Mouse (Mus musculus) adrenal gland, postnatal 36 days (tissue): ENCODE measurements at regions not wholly inside any gene's neighbourhood (a gene's known extent, or its start where the extent isn't known, plus 50 kb on each side); places are given as distances from the start of the nearest gene placed in this dataset.

Experiments used
- DNase-seq, 2 experiments: peaks; one replicate each; pipeline ENCODE4 v3.0.0; 2021; ENCODE audit warnings: mixed read lengths in 1 of 2

GRCm38 (mm10) chr1:127009699-127010098 is 179.1 kb upstream of the Nckap5 start:
- no peak for DNase-seq

- no peak for DNase-seq
These were observed 171.1 kb upstream of the Nckap5 start for GRCm38 (mm10) chr1:127001700-127002099.

- DNase-seq, result peak in 1 of 2 experiments; percentile 22
These were observed 162.6 kb upstream of the Nckap5 start for GRCm38 (mm10) chr1:126993061-126993640.

GRCm38 (mm10) chr1:126992441-126992840 is 161.8 kb upstream of the Nckap5 start:
- no peak for DNase-seq

GRCm38 (mm10) chr1:126982805-126983204 is 152.2 kb upstream of the Nckap5 start:
- DNase-seq, result no peak

- DNase-seq, result no peak
These were observed 149.7 kb upstream of the Nckap5 start for GRCm38 (mm10) chr1:126980311-126980710.

GRCm38 (mm10) chr1:126973871-126974270 is 143.3 kb upstream of the Nckap5 start:
- no peak for DNase-seq

GRCm38 (mm10) chr1:126971777-126972421 is 141.3 kb upstream of the Nckap5 start:
- DNase-seq, result no peak

GRCm38 (mm10) chr1:126971118-126971517 is 140.5 kb upstream of the Nckap5 start:
- no peak for DNase-seq

- no peak for DNase-seq
These were observed 135.8 kb upstream of the Nckap5 start for GRCm38 (mm10) chr1:126966394-126966793.

- DNase-seq, result no peak
These were observed 125.5 kb upstream of the Nckap5 start for GRCm38 (mm10) chr1:126955839-126956720.

- no peak for DNase-seq
These were observed 117.3 kb upstream of the Nckap5 start for GRCm38 (mm10) chr1:126947860-126948259.

- DNase-seq, result no peak
These were observed 102.1 kb upstream of the Nckap5 start for GRCm38 (mm10) chr1:126932658-126933057.

GRCm38 (mm10) chr1:126931754-126932153 is 101.2 kb upstream of the Nckap5 start:
- DNase-seq, result peak; percentile 81 to 84

GRCm38 (mm10) chr1:126931093-126931492 is 100.5 kb upstream of the Nckap5 start:
- no peak for DNase-seq

GRCm38 (mm10) chr1:126930611-126931010 is 100.0 kb upstream of the Nckap5 start:
- no peak for DNase-seq

GRCm38 (mm10) chr1:126929666-126930065 is 99.1 kb upstream of the Nckap5 start:
- DNase-seq, result peak in 1 of 2 experiments; percentile 48

GRCm38 (mm10) chr1:126928186-126928585 is 97.6 kb upstream of the Nckap5 start:
- peak; percentile 14 to 30 for DNase-seq

- DNase-seq, result peak; percentile 80 to 81
These were observed 94.8 kb upstream of the Nckap5 start for GRCm38 (mm10) chr1:126925150-126926035.

- peak in 1 of 2 experiments; percentile 13 for DNase-seq
These were observed 93.4 kb upstream of the Nckap5 start for GRCm38 (mm10) chr1:126923981-126924380.

GRCm38 (mm10) chr1:126922231-126922630 is 91.6 kb upstream of the Nckap5 start:
- peak; percentile 53 to 60 for DNase-seq

- DNase-seq, result no peak
These were observed 88.3 kb upstream of the Nckap5 start for GRCm38 (mm10) chr1:126918876-126919275.
